Mouse (Mus musculus) G1E (cell line): Measurements from ENCODE around the gene Btnl9.

Source experiments
- CTCF ChIP-seq: IDR thresholded peaks from 2 replicates; pipeline ENCODE4 v1.5.1; 2012; ENCODE audit warnings: low read depth, low read length, inconsistent platforms, mixed read lengths
- TAL1 ChIP-seq: conservative IDR thresholded peaks from 2 replicates; pipeline ENCODE4 v1.6.1; 2012; ENCODE audit warnings: low read depth, low read length, inconsistent platforms, mixed read lengths

GRCm38 (mm10) chr11:49202071-49202470, 15.1 kb upstream of the Btnl9 start:
- no peak for TF ChIP-seq CTCF
- TF ChIP-seq TAL1 = no peak
